Mouse (Mus musculus) common myeloid progenitor, adult 5-6 weeks (primary cell): Measurements from ENCODE around the gene Atp1a4. TPM values are rescaled to one million over a fixed set of nuclear protein-coding genes. Genes with fewer than 3 reads are reported as not detected.

ENCODE experiments used
- ATAC-seq: replicated peaks from 2 replicates; pipeline ENCODE4 v1.8.0; 2016; ENCODE audit warnings: low read depth, mild to moderate bottlenecking, moderate TSS enrichment, inconsistent platforms; ENCODE audit not compliant: poor library complexity, severe bottlenecking
- total RNA-seq: library from RNA; stranded (forward); fragments of 200-1000, 187-1606 nt; gene quantifications from 2 replicates; pipeline ENCODE4 v1.2.3, GENCODE M21; 2017

Gene Atp1a4
- total RNA-seq, 1 experiment from 2014 or later: not detected

GRCm38 (mm10) chr1:172283073-172283472 is 24.9 kb upstream of the Atp1a4 start:
- ATAC-seq: no peak

GRCm38 (mm10) chr1:172281522-172282254 is 23.5 kb upstream of the Atp1a4 start:
- no peak for ATAC-seq

GRCm38 (mm10) chr1:172279768-172280509 is 21.7 kb upstream of the Atp1a4 start:
- no peak for ATAC-seq

GRCm38 (mm10) chr1:172278328-172278727 is 20.1 kb upstream of the Atp1a4 start:
- no peak for ATAC-seq

- ATAC-seq: peak; percentile 91
Measured at GRCm38 (mm10) chr1:172277172-172277571, 19.0 kb upstream of the Atp1a4 start.

- ATAC-seq: no peak
Measured at GRCm38 (mm10) chr1:172274547-172274946, 16.3 kb upstream of the Atp1a4 start.

- no peak for ATAC-seq
Measured at GRCm38 (mm10) chr1:172274116-172274515, 15.9 kb upstream of the Atp1a4 start.

GRCm38 (mm10) chr1:172273386-172273785 is 15.2 kb upstream of the Atp1a4 start:
- no peak for ATAC-seq

- no peak for ATAC-seq
Measured at GRCm38 (mm10) chr1:172271765-172272164, 13.6 kb upstream of the Atp1a4 start.

GRCm38 (mm10) chr1:172271208-172271607 is 13.0 kb upstream of the Atp1a4 start:
- ATAC-seq: no peak

GRCm38 (mm10) chr1:172261477-172262078 is 3.4 kb upstream of the Atp1a4 start, which contains the start of gene Igsf8:
Gene Igsf8, plus strand, starts transcription at chr1:172261641.
- no peak for ATAC-seq

GRCm38 (mm10) chr1:172247679-172248078 is 10.5 kb downstream of the Atp1a4 start:
- peak; percentile 71 for ATAC-seq

- no peak for ATAC-seq
Measured at GRCm38 (mm10) chr1:172247216-172247615, 11.0 kb downstream of the Atp1a4 start.

- peak; percentile 59 for ATAC-seq
Measured at GRCm38 (mm10) chr1:172244645-172245044, 13.6 kb downstream of the Atp1a4 start.

GRCm38 (mm10) chr1:172243547-172244205 is 14.5 kb downstream of the Atp1a4 start:
- no peak for ATAC-seq

- ATAC-seq: no peak
Measured at GRCm38 (mm10) chr1:172242401-172242800, 15.8 kb downstream of the Atp1a4 start.

GRCm38 (mm10) chr1:172240945-172241708 is 17.1 kb downstream of the Atp1a4 start:
- ATAC-seq: peak; percentile 81

- ATAC-seq: no peak
Measured at GRCm38 (mm10) chr1:172229215-172229614, 29.0 kb downstream of the Atp1a4 start.

- ATAC-seq: no peak
Measured at GRCm38 (mm10) chr1:172228209-172228608, 30.0 kb downstream of the Atp1a4 start.
